Mouse (Mus musculus) MEL (cell line): ENCODE measurements at regions not wholly inside any gene's neighbourhood (a gene's known extent, or its start where the extent isn't known, plus 50 kb on each side); places are given as distances from the start of the nearest gene placed in this dataset.

Source experiments
- DNase-seq: peaks from one replicate; pipeline ENCODE4 v3.0.0; 2011; ENCODE audit warnings: low read depth, low spot score
- H3K27ac ChIP-seq: 2 replicates; pipeline ENCODE4 v1.5.1; 2012; ENCODE audit warnings: low read depth, mild to moderate bottlenecking, control low read depth, low read length, moderate library complexity; ENCODE audit not compliant: control insufficient read depth
- H3K27me3 ChIP-seq, 2 experiments: fragments of 150-350 bp in 1 of 2; sonication (generic) in 1 of 2; 2 replicates each; pipeline ENCODE4 v1.6.1; 2012; ENCODE audit warnings: low read length in 2 of 2, mild to moderate bottlenecking in 2 of 2, improper control_type of control experiment in 1 of 2, moderate library complexity in 1 of 2; ENCODE audit not compliant: insufficient read depth in 2 of 2, control insufficient read depth in 1 of 2
- H3K36me3 ChIP-seq, 2 experiments: 2 replicates each; pipeline ENCODE4 v1.6.1; 2012 to 2014; ENCODE audit warnings: low read length in 2 of 2, improper control_type of control experiment in 1 of 2, inconsistent platforms in 1 of 2, mild to moderate bottlenecking in 1 of 2; ENCODE audit not compliant: insufficient read depth in 2 of 2, control insufficient read depth in 1 of 2
- H3K4me1 ChIP-seq, 2 experiments: fragments of 150-350 bp in 1 of 2; sonication (generic) in 1 of 2; 2 replicates each; pipeline ENCODE4 v1.6.1; 2012; ENCODE audit warnings: low read length in 2 of 2, improper control_type of control experiment in 1 of 2, mild to moderate bottlenecking in 1 of 2; ENCODE audit not compliant: insufficient read depth in 2 of 2, control insufficient read depth in 1 of 2
- H3K4me3 ChIP-seq, 2 experiments: fragments of 150-350 bp in 1 of 2; sonication (generic) in 1 of 2; 2 replicates each; pipeline ENCODE4 v1.5.1; 2012; ENCODE audit warnings: low read depth in 2 of 2, low read length in 2 of 2, mild to moderate bottlenecking in 2 of 2, moderate library complexity in 2 of 2, control low read depth in 1 of 2, improper control_type of control experiment in 1 of 2; ENCODE audit not compliant: control insufficient read depth in 1 of 2, insufficient read depth in 1 of 2
- H3K79me2 ChIP-seq: 2 replicates; pipeline ENCODE4 v1.6.1; 2012; ENCODE audit warnings: mild to moderate bottlenecking, low read length, moderate library complexity; ENCODE audit not compliant: control insufficient read depth, poor library complexity, insufficient read depth
- H3K9ac ChIP-seq: 2 replicates; pipeline ENCODE4 v1.6.1; 2012; ENCODE audit warnings: low read depth, mild to moderate bottlenecking, control low read depth, low read length, moderate library complexity; ENCODE audit not compliant: control insufficient read depth, poor library complexity, severe bottlenecking
- H3K9me3 ChIP-seq: fragments of 150-350 bp; sonication (generic); replicated peaks from 2 replicates; pipeline ENCODE4 v1.6.1; 2012; ENCODE audit warnings: mild to moderate bottlenecking, low read length, improper control_type of control experiment, moderate library complexity; ENCODE audit not compliant: insufficient read depth
- BHLHE40 ChIP-seq: IDR thresholded peaks from 2 replicates; pipeline ENCODE4 v1.6.1; 2012; ENCODE audit warnings: low read depth, mild to moderate bottlenecking, inconsistent platforms, low read length, improper control_type of control experiment, borderline replicate concordance
- CHD1 ChIP-seq: IDR thresholded peaks from 2 replicates; pipeline ENCODE4 v1.6.1; 2012; ENCODE audit warnings: low read depth, mild to moderate bottlenecking, inconsistent platforms, low read length, improper control_type of control experiment
- CTCF ChIP-seq, 3 experiments: IDR thresholded peaks in 2 of 3; conservative IDR thresholded peaks in 1 of 3; 2 replicates each; pipeline ENCODE4 v1.5.1; 2011 to 2012; ENCODE audit warnings: low read length in 3 of 3, low read depth in 2 of 3, mild to moderate bottlenecking in 2 of 3, improper control_type of control experiment in 1 of 3, inconsistent platforms in 1 of 3, mixed read lengths in 1 of 3, moderate library complexity in 1 of 3; ENCODE audit not compliant: control insufficient read depth in 1 of 3, insufficient read depth in 1 of 3, poor library complexity in 1 of 3, severe bottlenecking in 1 of 3
- ETS1 ChIP-seq: IDR thresholded peaks from 2 replicates; pipeline ENCODE4 v1.6.1; 2012; ENCODE audit warnings: low read depth, mild to moderate bottlenecking, inconsistent platforms, low read length, improper control_type of control experiment, moderate library complexity
- GABPA ChIP-seq: IDR thresholded peaks from 2 replicates; pipeline ENCODE4 v1.6.1; 2012; ENCODE audit warnings: low read depth, mild to moderate bottlenecking, inconsistent platforms, low read length, improper control_type of control experiment, moderate library complexity
- GATA1 ChIP-seq: IDR thresholded peaks from 2 replicates; pipeline ENCODE4 v1.6.1; 2011; ENCODE audit warnings: low read depth, low read length, improper control_type of control experiment
- JUND ChIP-seq: IDR thresholded peaks from 2 replicates; pipeline ENCODE4 v1.6.1; 2011; ENCODE audit warnings: low read depth, mild to moderate bottlenecking, improper control_type of control experiment, low read length
- MAFK ChIP-seq: IDR thresholded peaks from 2 replicates; pipeline ENCODE4 v1.6.1; 2011; ENCODE audit warnings: low read depth, mild to moderate bottlenecking, low read length, improper control_type of control experiment, borderline replicate concordance
- MAZ ChIP-seq: IDR thresholded peaks from 2 replicates; pipeline ENCODE4 v1.6.1; 2012; ENCODE audit warnings: low read depth, mild to moderate bottlenecking, inconsistent platforms, low read length, improper control_type of control experiment
- MXI1 ChIP-seq: IDR thresholded peaks from 2 replicates; pipeline ENCODE4 v1.6.1; 2011; ENCODE audit warnings: mild to moderate bottlenecking, low read depth, low read length, improper control_type of control experiment
- NELFE ChIP-seq: IDR thresholded peaks from 2 replicates; pipeline ENCODE4 v1.6.1; 2011; ENCODE audit warnings: low read depth, low read length, improper control_type of control experiment
- NRF1 ChIP-seq: IDR thresholded peaks from 2 replicates; pipeline ENCODE4 v1.6.1; 2014; ENCODE audit warnings: low read depth, mild to moderate bottlenecking, inconsistent platforms, low read length, improper control_type of control experiment, moderate library complexity; ENCODE audit not compliant: poor library complexity, insufficient read depth, severe bottlenecking
- POLR2A ChIP-seq, 2 experiments: IDR thresholded peaks; 2 replicates each; pipeline ENCODE4 v1.6.1; 2011 to 2012; ENCODE audit warnings: low read length in 2 of 2, mild to moderate bottlenecking in 2 of 2, control low read depth in 1 of 2, improper control_type of control experiment in 1 of 2, low read depth in 1 of 2, moderate library complexity in 1 of 2; ENCODE audit not compliant: control insufficient read depth in 1 of 2, insufficient read depth in 1 of 2, poor library complexity in 1 of 2
- POLR2AphosphoS2 ChIP-seq: IDR thresholded peaks from 2 replicates; pipeline ENCODE4 v1.6.1; 2011; ENCODE audit warnings: low read length, improper control_type of control experiment
- RAD21 ChIP-seq: IDR thresholded peaks from 2 replicates; pipeline ENCODE4 v1.6.1; 2011; ENCODE audit warnings: mild to moderate bottlenecking, low read depth, low read length, improper control_type of control experiment
- RCOR1 ChIP-seq: IDR thresholded peaks from 2 replicates; pipeline ENCODE4 v1.6.1; 2012; ENCODE audit warnings: low read depth, mild to moderate bottlenecking, inconsistent platforms, low read length, improper control_type of control experiment
- SMC3 ChIP-seq: IDR thresholded peaks from 2 replicates; pipeline ENCODE4 v1.6.1; 2011; ENCODE audit warnings: low read depth, low read length, improper control_type of control experiment
- TBP ChIP-seq: IDR thresholded peaks from 2 replicates; pipeline ENCODE4 v1.8.0; 2011; ENCODE audit warnings: low read depth, low read length, improper control_type of control experiment
- USF2 ChIP-seq, 2 experiments: IDR thresholded peaks; 2 replicates each; pipeline ENCODE4 v1.6.1; 2011 to 2012; ENCODE audit warnings: improper control_type of control experiment in 2 of 2, low read length in 2 of 2, borderline replicate concordance in 1 of 2, inconsistent platforms in 1 of 2, low read depth in 1 of 2, mild to moderate bottlenecking in 1 of 2; ENCODE audit not compliant: insufficient read depth in 1 of 2
- ZC3H11A ChIP-seq: IDR thresholded peaks from 2 replicates; pipeline ENCODE4 v1.6.1; 2012; ENCODE audit warnings: low read depth, mild to moderate bottlenecking, inconsistent platforms, low read length, improper control_type of control experiment
- ZMIZ1 ChIP-seq: IDR thresholded peaks from 2 replicates; pipeline ENCODE4 v1.6.1; 2012; ENCODE audit warnings: low read depth, mild to moderate bottlenecking, inconsistent platforms, low read length, improper control_type of control experiment, moderate library complexity

- Histone ChIP-seq H3K4me3 (no peak overlapping the region), H3K9me3 (no peaks in the 10 kb centered on the region), H3K9ac (no peak overlapping the region), H3K79me2 (no peaks in the 10 kb centered on the region), H3K27ac (no peak overlapping the region), H3K36me3 (no peaks in the 10 kb centered on the region), H3K4me1 (no peaks in the 10 kb centered on the region), H3K27me3 (no peaks in the 10 kb centered on the region)
- no peak for DNase-seq
- TF ChIP-seq BHLHE40 (no peak), POLR2AphosphoS2 (no peak), JUND (no peak), SMC3 (no peak), MAZ (no peak), TBP (no peak), ETS1 (no peak), RAD21 (no peak), NRF1 (no peak), POLR2A (IDR thresholded peaks at IDR 0.05; ENCODE audit: control insufficient read depth in 1 of 2, insufficient read depth in 1 of 2, low read depth in 1 of 2, low read length in 2 of 2, poor library complexity in 1 of 2) (no peak), USF2 (IDR thresholded peaks at IDR 0.05; ENCODE audit: borderline replicate concordance in 1 of 2, insufficient read depth in 1 of 2, low read depth in 1 of 2, low read length in 2 of 2) (no peak), RCOR1 (no peak), MAFK (no peak), GATA1 (no peak), ZMIZ1 (no peak), NELFE (no peak), CHD1 (no peak), MXI1 (no peak), GABPA (no peak)
Observed at GRCm38 (mm10) chr17:4769284-4769683, 224.8 kb upstream of the Arid1b start.

GRCm38 (mm10) chr17:4770052-4770451 lies 224.1 kb upstream of the Arid1b start:
- H3K9me3 ChIP-seq: no peaks in the 10 kb centered on the region
- H3K36me3 ChIP-seq: no peaks in the 10 kb centered on the region
- DNase-seq: peak; percentile 9
- no peak overlapping the region for H3K4me3 ChIP-seq
- no peaks in the 10 kb centered on the region; a peak in 1 of 4 replicates for H3K27me3 ChIP-seq
- no peak overlapping the region for H3K9ac ChIP-seq
- no peaks in the 10 kb centered on the region for H3K4me1 ChIP-seq
- TF ChIP-seq MAZ: no peak
- no peak for TF ChIP-seq ZC3H11A
- peak in 2 of 3 experiments; percentile 14 to 23; a peak in 3 of 6 replicates for TF ChIP-seq CTCF (IDR thresholded peaks at IDR 0.05 in 2 of 3, conservative IDR thresholded peaks at IDR 0.05 in 1 of 3; ENCODE audit: control insufficient read depth in 1 of 3, insufficient read depth in 1 of 3, low read depth in 2 of 3, low read length in 3 of 3, poor library complexity in 1 of 3, severe bottlenecking in 1 of 3)
- TF ChIP-seq NRF1: no peak
- H3K79me2 ChIP-seq: no peaks in the 10 kb centered on the region
- H3K27ac ChIP-seq: no peak overlapping the region
